Mouse (Mus musculus): Measurements from ENCODE around the gene Zbtb12. TPM values are rescaled to one million over a fixed set of nuclear protein-coding genes. Genes with fewer than 3 reads are reported as not detected.

Gene Zbtb12
- total and polyA plus RNA-seq, 3 experiments, result 7.6 to 24.3 TPM; not detected in 1

GRCm38 (mm10) chr17:34865981-34866380, 13.3 kb upstream of the Zbtb12 start:
- no peaks in the 10 kb centered on the region for H3K4me1 ChIP-seq (ENCODE audit: control insufficient read depth in 1 of 2, insufficient read depth in 2 of 2, low read length in 2 of 2)
- DNase-seq (ENCODE audit: low read depth, low spot score), result no peak
- no peak overlapping the region for H3K27ac ChIP-seq (ENCODE audit: control insufficient read depth, low read depth, low read length)
- no peaks in the 10 kb centered on the region for H3K9me3 ChIP-seq (replicated peaks; ENCODE audit: insufficient read depth, low read length)
- no peaks in the 10 kb centered on the region for H3K79me2 ChIP-seq (ENCODE audit: control insufficient read depth, insufficient read depth, low read length, poor library complexity)
- no peak overlapping the region for H3K9ac ChIP-seq (ENCODE audit: control insufficient read depth, low read depth, low read length, poor library complexity, severe bottlenecking)
- no peak overlapping the region for H3K4me3 ChIP-seq (ENCODE audit: control insufficient read depth in 1 of 2, insufficient read depth in 1 of 2, low read depth in 2 of 2, low read length in 2 of 2)
- peaks cover 0 to 6% of the 10 kb centered on the region in 2 experiments; a peak in 2 of 4 replicates for H3K27me3 ChIP-seq (ENCODE audit: control insufficient read depth in 1 of 2, insufficient read depth in 2 of 2, low read length in 2 of 2)
- H3K36me3 ChIP-seq (ENCODE audit: control insufficient read depth in 1 of 2, insufficient read depth in 2 of 2, low read length in 2 of 2), result no peaks in the 10 kb centered on the region
- TF ChIP-seq MEF2A (IDR thresholded peaks at IDR 0.05; ENCODE audit: extremely low read depth, insufficient replicate concordance, low read depth, low read length, poor library complexity, severe bottlenecking), result no peak
- TF ChIP-seq TBP (IDR thresholded peaks at IDR 0.05; ENCODE audit: low read depth, low read length), result no peak
- no peak for TF ChIP-seq GATA1 (IDR thresholded peaks at IDR 0.05; ENCODE audit: low read depth, low read length)
- TF ChIP-seq KAT2A (conservative IDR thresholded peaks at IDR 0.05; ENCODE audit: low read depth, low read length), result no peak
- no peak for TF ChIP-seq UBTF (IDR thresholded peaks at IDR 0.05; ENCODE audit: borderline replicate concordance, insufficient read depth, low read depth, low read length)
- TF ChIP-seq EP300 (IDR thresholded peaks at IDR 0.05; ENCODE audit: low read depth in 1 of 2, low read length in 2 of 2), result no peak
- no peak for TF ChIP-seq HCFC1 (IDR thresholded peaks at IDR 0.05; ENCODE audit: low read depth, low read length)
- TF ChIP-seq POLR2A (IDR thresholded peaks at IDR 0.05; ENCODE audit: control insufficient read depth in 1 of 2, insufficient read depth in 1 of 2, low read depth in 1 of 2, low read length in 2 of 2, poor library complexity in 1 of 2), result no peak
- no peak for TF ChIP-seq POLR2AphosphoS2 (IDR thresholded peaks at IDR 0.05; ENCODE audit: low read length)
- no peak for TF ChIP-seq TAL1 (IDR thresholded peaks at IDR 0.05; ENCODE audit: low read length)
- TF ChIP-seq E2F4 (IDR thresholded peaks at IDR 0.05; ENCODE audit: borderline replicate concordance, low read depth, low read length), result no peak

GRCm38 (mm10) chr17:34874321-34874720, 5.0 kb upstream of the Zbtb12 start:
- Histone ChIP-seq H3K27ac (ENCODE audit: control insufficient read depth, low read depth, low read length) (no peak overlapping the region), H3K27me3 (ENCODE audit: control insufficient read depth in 1 of 2, insufficient read depth in 2 of 2, low read length in 2 of 2) (peaks cover 0 to 3% of the 10 kb centered on the region in 2 experiments; a peak in 1 of 4 replicates), H3K79me2 (ENCODE audit: control insufficient read depth, insufficient read depth, low read length, poor library complexity) (no peaks in the 10 kb centered on the region), H3K36me3 (ENCODE audit: control insufficient read depth in 1 of 2, insufficient read depth in 2 of 2, low read length in 2 of 2) (no peaks in the 10 kb centered on the region), H3K4me1 (ENCODE audit: control insufficient read depth in 1 of 2, insufficient read depth in 2 of 2, low read length in 2 of 2) (no peaks in the 10 kb centered on the region), H3K9ac (ENCODE audit: control insufficient read depth, low read depth, low read length, poor library complexity, severe bottlenecking) (no peak overlapping the region), H3K9me3 (replicated peaks; ENCODE audit: insufficient read depth, low read length) (no peaks in the 10 kb centered on the region), H3K4me3 (ENCODE audit: control insufficient read depth in 1 of 2, insufficient read depth in 1 of 2, low read depth in 2 of 2, low read length in 2 of 2) (no peak overlapping the region)
- no peak for DNase-seq (ENCODE audit: low read depth, low spot score)
- TF ChIP-seq GATA1 (IDR thresholded peaks at IDR 0.05; ENCODE audit: low read depth, low read length), result no peak
- TF ChIP-seq RAD21 (IDR thresholded peaks at IDR 0.05; ENCODE audit: low read depth, low read length), result no peak
- TF ChIP-seq UBTF (IDR thresholded peaks at IDR 0.05; ENCODE audit: borderline replicate concordance, insufficient read depth, low read depth, low read length), result no peak
- TF ChIP-seq E2F4 (IDR thresholded peaks at IDR 0.05; ENCODE audit: borderline replicate concordance, low read depth, low read length), result no peak
- TF ChIP-seq CHD2 (IDR thresholded peaks at IDR 0.05; ENCODE audit: low read length), result no peak
- no peak for TF ChIP-seq MAZ (IDR thresholded peaks at IDR 0.05; ENCODE audit: low read depth, low read length)
- no peak for TF ChIP-seq GABPA (IDR thresholded peaks at IDR 0.05; ENCODE audit: low read depth, low read length)
